Mouse (Mus musculus) neural tube, embryonic 11.5 days (tissue): ENCODE measurements at regions not wholly inside any gene's neighbourhood (a gene's known extent, or its start where the extent isn't known, plus 50 kb on each side); places are given as distances from the start of the nearest gene placed in this dataset.

Experiments
- ATAC-seq: fragments of 200-750 bp; cut with Nextera tagmentation; 2 replicates; pipeline ENCODE4 v1.8.0; 2017; ENCODE audit warnings: moderate number of reproducible peaks, mild to moderate bottlenecking, moderate TSS enrichment, moderate library complexity; ENCODE audit not compliant: insufficient read depth, low FRiP score, low TSS enrichment
- DNase-seq: peaks from one replicate; pipeline ENCODE4 v3.0.0-alpha.2; 2015; ENCODE audit warnings: low spot score
- H3K27ac ChIP-seq: fragments of 300-500 bp; sonication (generic); 2 replicates; pipeline ENCODE4 v1.5.1; 2014; ENCODE audit warnings: low read depth, mild to moderate bottlenecking, low read length
- H3K27me3 ChIP-seq: fragments of 300-500 bp; sonication (generic); 2 replicates; pipeline ENCODE4 v1.6.1; 2014; ENCODE audit warnings: mild to moderate bottlenecking, low read length, mixed read lengths; ENCODE audit not compliant: control insufficient read depth, insufficient read depth
- H3K36me3 ChIP-seq: fragments of 300-500 bp; sonication (generic); 2 replicates; pipeline ENCODE4 v1.6.1; 2014; ENCODE audit warnings: mild to moderate bottlenecking, low read length, moderate library complexity, mixed read lengths; ENCODE audit not compliant: control insufficient read depth, insufficient read depth
- H3K4me1 ChIP-seq: fragments of 300-500 bp; sonication (generic); 2 replicates; pipeline ENCODE4 v1.6.1; 2014; ENCODE audit warnings: low read length, mixed read lengths; ENCODE audit not compliant: control insufficient read depth, insufficient read depth
- H3K4me2 ChIP-seq: fragments of 300-500 bp; sonication (generic); 2 replicates; pipeline ENCODE4 v1.6.1; 2014; ENCODE audit warnings: low read depth, mild to moderate bottlenecking, moderate library complexity
- H3K4me3 ChIP-seq: fragments of 300-500 bp; sonication (generic); 2 replicates; pipeline ENCODE4 v1.5.1; 2014; ENCODE audit warnings: low read depth, low read length
- H3K9ac ChIP-seq: fragments of 300-500 bp; sonication (generic); 2 replicates; pipeline ENCODE4 v1.6.1; 2014; ENCODE audit warnings: mild to moderate bottlenecking, low read length
- H3K9me3 ChIP-seq: fragments of 300-500 bp; sonication (generic); 2 replicates; pipeline ENCODE4 v1.6.1; 2016; ENCODE audit warnings: low read length; ENCODE audit not compliant: control insufficient read depth
- WGBS: fragments of 180-500 bp; shearing (Covaris S2); extraction: QIAGEN DNeasy Blood & Tissue Kit; methylation state at CpG from one replicate; pipeline ENCODE4 v1.1.7; 2014; 5-methylcytosine and 5-hydroxymethylcytosine counted together

- no peaks in the 10 kb centered on the region for H3K36me3 ChIP-seq
- ATAC-seq (no peak), DNase-seq (no peak)
- no peak overlapping the region for H3K4me3 ChIP-seq
- H3K4me2 ChIP-seq: no peak overlapping the region
- H3K27ac ChIP-seq: no peak overlapping the region
- H3K9me3 ChIP-seq: no peaks in the 10 kb centered on the region; the same call in 1 of the 2 replicates
- H3K4me1 ChIP-seq: no peaks in the 10 kb centered on the region
- H3K27me3 ChIP-seq: no peaks in the 10 kb centered on the region
- H3K9ac ChIP-seq: no peak overlapping the region
- WGBS: 90% methylated on average over 6 of the region's 6 CpGs
These were observed 74.6 kb downstream of the Tmem121 start for GRCm38 (mm10) chr12:113260304-113260703.

- DNase-seq (no peak), ATAC-seq (peak; percentile 35; the same call in 1 of the 2 replicates)
- Histone ChIP-seq H3K36me3 (no peaks in the 10 kb centered on the region), H3K9me3 (no peaks in the 10 kb centered on the region), H3K4me3 (no peak overlapping the region), H3K27me3 (no peaks in the 10 kb centered on the region), H3K9ac (no peak overlapping the region), H3K4me1 (no peaks in the 10 kb centered on the region), H3K4me2 (no peak overlapping the region), H3K27ac (no peak overlapping the region)
- WGBS: 60% methylated on average over 2 of the region's 2 CpGs
These were observed 90.2 kb downstream of the Tmem121 start for GRCm38 (mm10) chr12:113275934-113276333.

- no peaks in the 10 kb centered on the region for H3K36me3 ChIP-seq
- H3K4me2 ChIP-seq: no peak overlapping the region
- no peak overlapping the region for H3K27ac ChIP-seq
- DNase-seq: no peak
- ATAC-seq: 0 out of 2 replicates have a peak, but pooled peaks have one; percentile 18
- 79% methylated on average over 1 of the region's 1 CpGs for WGBS
- no peak overlapping the region for H3K9ac ChIP-seq
- no peaks in the 10 kb centered on the region for H3K9me3 ChIP-seq
- no peaks in the 10 kb centered on the region for H3K27me3 ChIP-seq
- H3K4me3 ChIP-seq: no peak overlapping the region
- no peaks in the 10 kb centered on the region for H3K4me1 ChIP-seq
These were observed 90.7 kb downstream of the Tmem121 start for GRCm38 (mm10) chr12:113276355-113276942.

- H3K4me3 ChIP-seq: no peak overlapping the region
- ATAC-seq (no peak), DNase-seq (no peak)
- no peaks in the 10 kb centered on the region for H3K36me3 ChIP-seq
- no peak overlapping the region for H3K27ac ChIP-seq
- H3K9ac ChIP-seq: no peak overlapping the region
- no peak overlapping the region for H3K4me2 ChIP-seq
- H3K9me3 ChIP-seq: no peaks in the 10 kb centered on the region
- H3K27me3 ChIP-seq: no peaks in the 10 kb centered on the region
- 94% methylated on average over 5 of the region's 5 CpGs for WGBS
- no peaks in the 10 kb centered on the region for H3K4me1 ChIP-seq
These were observed 92.0 kb downstream of the Tmem121 start for GRCm38 (mm10) chr12:113277741-113278140.

DNA sequence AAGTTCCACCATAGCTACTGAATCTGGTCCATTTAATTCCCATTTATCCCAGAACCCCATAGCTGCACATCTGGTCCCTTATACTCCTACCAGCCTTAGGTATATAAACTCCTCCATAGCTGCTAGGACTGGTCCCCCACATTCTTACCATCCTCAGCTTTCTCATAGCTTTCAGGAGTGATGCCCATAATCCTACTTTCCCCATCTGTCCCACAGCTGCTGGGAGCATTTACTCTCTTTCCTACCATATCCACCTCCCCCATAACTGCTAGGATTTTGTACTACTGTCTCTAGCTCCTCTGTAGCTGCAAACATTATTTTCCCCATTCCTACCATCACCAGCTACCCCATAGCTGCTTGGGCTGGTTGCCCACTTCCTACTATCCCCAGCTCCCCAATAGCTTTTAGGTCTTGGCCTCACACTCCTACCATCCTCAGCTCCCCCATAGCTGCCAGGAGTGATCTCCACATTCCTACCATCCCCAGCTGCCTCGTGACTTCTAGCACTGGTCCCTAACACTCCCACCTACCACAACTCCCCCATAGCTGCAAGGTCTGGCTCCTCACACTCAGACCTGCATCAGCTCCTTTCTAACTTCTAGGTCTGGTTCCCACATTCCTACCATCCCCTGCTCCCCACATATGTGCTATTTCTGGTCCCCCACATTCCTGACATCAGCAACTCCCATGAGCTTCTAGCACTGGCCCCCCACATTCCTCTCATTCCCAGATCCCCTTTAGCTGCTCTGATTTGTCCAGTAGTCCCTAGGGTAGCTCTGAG is 106.5 kb downstream of the Tmem121 start:
- no peak for DNase-seq
- Histone ChIP-seq H3K27ac (no peak overlapping the region), H3K4me1 (no peaks in the 10 kb centered on the region), H3K9ac (no peak overlapping the region), H3K4me2 (no peak overlapping the region), H3K36me3 (no peaks in the 10 kb centered on the region), H3K4me3 (no peak overlapping the region), H3K27me3 (no peaks in the 10 kb centered on the region), H3K9me3 (no peaks in the 10 kb centered on the region)
- 35% methylated on average over 1 of the region's 1 CpGs for WGBS
- no peak for ATAC-seq

- Histone ChIP-seq H3K27me3 (no peaks in the 10 kb centered on the region), H3K4me1 (no peaks in the 10 kb centered on the region), H3K36me3 (no peaks in the 10 kb centered on the region), H3K4me2 (no peak overlapping the region), H3K4me3 (no peak overlapping the region), H3K27ac (no peak overlapping the region), H3K9me3 (no peaks in the 10 kb centered on the region), H3K9ac (no peak overlapping the region)
- 77% methylated on average over 2 of the region's 2 CpGs for WGBS
- ATAC-seq (no peak), DNase-seq (no peak)
These were observed 110.2 kb downstream of the Tmem121 start for GRCm38 (mm10) chr12:113295924-113296323.

GRCm38 (mm10) chr12:113305973-113306372 is 120.2 kb downstream of the Tmem121 start:
- ATAC-seq (no peak), DNase-seq (no peak)
- 88% methylated on average over 1 of the region's 1 CpGs for WGBS
- Histone ChIP-seq H3K9ac (no peak overlapping the region), H3K36me3 (no peaks in the 10 kb centered on the region), H3K4me3 (no peak overlapping the region), H3K27me3 (no peaks in the 10 kb centered on the region), H3K4me2 (no peak overlapping the region), H3K9me3 (no peaks in the 10 kb centered on the region), H3K27ac (no peak overlapping the region), H3K4me1 (no peaks in the 10 kb centered on the region)

GRCm38 (mm10) chr12:113313319-113313718 is 127.6 kb downstream of the Tmem121 start:
- H3K4me1 ChIP-seq: no peaks in the 10 kb centered on the region
- no peak overlapping the region for H3K4me2 ChIP-seq
- H3K9ac ChIP-seq: no peak overlapping the region
- H3K4me3 ChIP-seq: no peak overlapping the region
- DNase-seq (no peak), ATAC-seq (no peak)
- H3K27ac ChIP-seq: no peak overlapping the region
- H3K36me3 ChIP-seq: no peaks in the 10 kb centered on the region
- no peaks in the 10 kb centered on the region for H3K9me3 ChIP-seq
- 54% methylated on average over 3 of the region's 3 CpGs for WGBS
- no peaks in the 10 kb centered on the region for H3K27me3 ChIP-seq

GRCm38 (mm10) chr12:113314624-113315023 is 128.9 kb downstream of the Tmem121 start:
- Histone ChIP-seq H3K27ac (no peak overlapping the region), H3K9me3 (no peaks in the 10 kb centered on the region), H3K4me3 (no peak overlapping the region), H3K4me1 (no peaks in the 10 kb centered on the region), H3K4me2 (no peak overlapping the region), H3K36me3 (no peaks in the 10 kb centered on the region), H3K27me3 (no peaks in the 10 kb centered on the region), H3K9ac (no peak overlapping the region)
- DNase-seq: no peak
- 92% methylated on average over 4 of the region's 4 CpGs for WGBS
- ATAC-seq: no peak
